Mouse (Mus musculus): ENCODE measurements around the gene Pithd1. TPM values are rescaled to one million over a fixed set of nuclear protein-coding genes. Genes with fewer than 3 reads are reported as not detected.

Pithd1 gene
- polyA plus RNA-seq, 1 experiment: 56.1 TPM

GRCm38 (mm10) chr4:136027416-136028131 lies 40.5 kb upstream of the Pithd1 start:
- Histone ChIP-seq H3K4me1 (ENCODE audit: control insufficient read depth, insufficient read depth, low read length) (peaks cover 3% of the 10 kb centered on the region), H3K27me3 (ENCODE audit: control insufficient read depth, insufficient read depth, low read length) (no peaks in the 10 kb centered on the region), H3K36me3 (ENCODE audit: control insufficient read depth, insufficient read depth, low read length) (no peaks in the 10 kb centered on the region), H3K27ac (ENCODE audit: control insufficient read depth, insufficient read depth, low read depth, low read length) (no peak overlapping the region), H3K4me3 (ENCODE audit: control insufficient read depth, low read depth, low read length) (no peak overlapping the region)
- no peak for TF ChIP-seq POLR2A (IDR thresholded peaks at IDR 0.05; ENCODE audit: control insufficient read depth, low read depth, low read length)
- TF ChIP-seq CTCF (IDR thresholded peaks at IDR 0.05; ENCODE audit: control insufficient read depth, insufficient read depth, insufficient replicate concordance, low read depth, low read length): no peak

- Histone ChIP-seq H3K4me1 (ENCODE audit: control insufficient read depth, insufficient read depth, low read length) (peaks cover 10% of the 10 kb centered on the region), H3K27ac (ENCODE audit: control insufficient read depth, insufficient read depth, low read depth, low read length) (no peak overlapping the region), H3K27me3 (ENCODE audit: control insufficient read depth, insufficient read depth, low read length) (no peaks in the 10 kb centered on the region), H3K36me3 (ENCODE audit: control insufficient read depth, insufficient read depth, low read length) (no peaks in the 10 kb centered on the region), H3K4me3 (ENCODE audit: control insufficient read depth, low read depth, low read length) (no peak overlapping the region)
- no peak for TF ChIP-seq CTCF (IDR thresholded peaks at IDR 0.05; ENCODE audit: control insufficient read depth, insufficient read depth, insufficient replicate concordance, low read depth, low read length)
- TF ChIP-seq POLR2A (IDR thresholded peaks at IDR 0.05; ENCODE audit: control insufficient read depth, low read depth, low read length): no peak
These were observed 38.3 kb upstream of the Pithd1 start for GRCm38 (mm10) chr4:136025350-136025749.

GRCm38 (mm10) chr4:136022924-136023323 lies 35.9 kb upstream of the Pithd1 start:
- Histone ChIP-seq H3K4me3 (ENCODE audit: control insufficient read depth, low read depth, low read length) (no peak overlapping the region), H3K27ac (ENCODE audit: control insufficient read depth, insufficient read depth, low read depth, low read length) (no peak overlapping the region), H3K27me3 (ENCODE audit: control insufficient read depth, insufficient read depth, low read length) (no peaks in the 10 kb centered on the region), H3K4me1 (ENCODE audit: control insufficient read depth, insufficient read depth, low read length) (peaks cover 9% of the 10 kb centered on the region), H3K36me3 (ENCODE audit: control insufficient read depth, insufficient read depth, low read length) (no peaks in the 10 kb centered on the region)
- no peak for TF ChIP-seq POLR2A (IDR thresholded peaks at IDR 0.05; ENCODE audit: control insufficient read depth, low read depth, low read length)
- TF ChIP-seq CTCF (IDR thresholded peaks at IDR 0.05; ENCODE audit: control insufficient read depth, insufficient read depth, insufficient replicate concordance, low read depth, low read length): no peak

GRCm38 (mm10) chr4:136021549-136022047 lies 34.5 kb upstream of the Pithd1 start, which contains the start of gene Eloa:
Gene Eloa (minus strand): TSS chr4:136021763.
- peak within 1 kb of the TSS; percentile 97 for H3K4me3 ChIP-seq (ENCODE audit: control insufficient read depth, low read depth, low read length)
- peak within 1 kb of the TSS; percentile 85 for H3K27ac ChIP-seq (ENCODE audit: control insufficient read depth, insufficient read depth, low read depth, low read length)
- no peaks in the 10 kb centered on the region for H3K27me3 ChIP-seq (ENCODE audit: control insufficient read depth, insufficient read depth, low read length)
- no peaks in the 10 kb centered on the region for H3K36me3 ChIP-seq (ENCODE audit: control insufficient read depth, insufficient read depth, low read length)
- H3K4me1 ChIP-seq (ENCODE audit: control insufficient read depth, insufficient read depth, low read length): peaks cover 9% of the 10 kb centered on the region
- no peak for TF ChIP-seq CTCF (IDR thresholded peaks at IDR 0.05; ENCODE audit: control insufficient read depth, insufficient read depth, insufficient replicate concordance, low read depth, low read length)
- peak; percentile 75 for TF ChIP-seq POLR2A (IDR thresholded peaks at IDR 0.05; ENCODE audit: control insufficient read depth, low read depth, low read length)

- TF ChIP-seq POLR2A (IDR thresholded peaks at IDR 0.05; ENCODE audit: control insufficient read depth, low read depth, low read length) (no peak), CTCF (IDR thresholded peaks at IDR 0.05; ENCODE audit: control insufficient read depth, insufficient read depth, insufficient replicate concordance, low read depth, low read length) (no peak)
- Histone ChIP-seq H3K27ac (ENCODE audit: control insufficient read depth, insufficient read depth, low read depth, low read length) (peak overlapping the region; percentile 85), H3K36me3 (ENCODE audit: control insufficient read depth, insufficient read depth, low read length) (no peaks in the 10 kb centered on the region)
These were observed 33.9 kb upstream of the Pithd1 start for GRCm38 (mm10) chr4:136020743-136021548.

GRCm38 (mm10) chr4:136016059-136016602 lies 29.1 kb upstream of the Pithd1 start:
- H3K36me3 ChIP-seq (ENCODE audit: control insufficient read depth, insufficient read depth, low read length): no peaks in the 10 kb centered on the region; the same call in none of the 2 replicates
- H3K4me1 ChIP-seq (ENCODE audit: control insufficient read depth, insufficient read depth, low read length): peaks cover 7% of the 10 kb centered on the region
- TF ChIP-seq CTCF (IDR thresholded peaks at IDR 0.05; ENCODE audit: control insufficient read depth, insufficient read depth, insufficient replicate concordance, low read depth, low read length): no peak
- no peak for TF ChIP-seq POLR2A (IDR thresholded peaks at IDR 0.05; ENCODE audit: control insufficient read depth, low read depth, low read length)
- no peak overlapping the region for H3K4me3 ChIP-seq (ENCODE audit: control insufficient read depth, low read depth, low read length)
- H3K27me3 ChIP-seq (ENCODE audit: control insufficient read depth, insufficient read depth, low read length): no peaks in the 10 kb centered on the region
- no peak overlapping the region for H3K27ac ChIP-seq (ENCODE audit: control insufficient read depth, insufficient read depth, low read depth, low read length)

More at GRCm38 (mm10) chr4:136020743-136021548, 33.9 kb upstream of the Pithd1 start:
- H3K4me1 ChIP-seq (ENCODE audit: control insufficient read depth, insufficient read depth, low read length): peaks cover 9% of the 10 kb centered on the region
- H3K4me3 ChIP-seq (ENCODE audit: control insufficient read depth, low read depth, low read length): peak overlapping the region; percentile 97
- H3K27me3 ChIP-seq (ENCODE audit: control insufficient read depth, insufficient read depth, low read length): no peaks in the 10 kb centered on the region

GRCm38 (mm10) chr4:136010586-136010985 lies 23.5 kb upstream of the Pithd1 start:
- no peak overlapping the region for H3K27ac ChIP-seq (ENCODE audit: control insufficient read depth, insufficient read depth, low read depth, low read length)
- no peaks in the 10 kb centered on the region for H3K27me3 ChIP-seq (ENCODE audit: control insufficient read depth, insufficient read depth, low read length)
- H3K4me1 ChIP-seq (ENCODE audit: control insufficient read depth, insufficient read depth, low read length): no peaks in the 10 kb centered on the region
- TF ChIP-seq CTCF (IDR thresholded peaks at IDR 0.05; ENCODE audit: control insufficient read depth, insufficient read depth, insufficient replicate concordance, low read depth, low read length): no peak
- TF ChIP-seq POLR2A (IDR thresholded peaks at IDR 0.05; ENCODE audit: control insufficient read depth, low read depth, low read length): no peak
- peaks cover 7% of the 10 kb centered on the region for H3K36me3 ChIP-seq (ENCODE audit: control insufficient read depth, insufficient read depth, low read length)
- H3K4me3 ChIP-seq (ENCODE audit: control insufficient read depth, low read depth, low read length): no peak overlapping the region
